8 mouse cellular contexts compared by ENCODE assay signal in the genomic region with DNA sequence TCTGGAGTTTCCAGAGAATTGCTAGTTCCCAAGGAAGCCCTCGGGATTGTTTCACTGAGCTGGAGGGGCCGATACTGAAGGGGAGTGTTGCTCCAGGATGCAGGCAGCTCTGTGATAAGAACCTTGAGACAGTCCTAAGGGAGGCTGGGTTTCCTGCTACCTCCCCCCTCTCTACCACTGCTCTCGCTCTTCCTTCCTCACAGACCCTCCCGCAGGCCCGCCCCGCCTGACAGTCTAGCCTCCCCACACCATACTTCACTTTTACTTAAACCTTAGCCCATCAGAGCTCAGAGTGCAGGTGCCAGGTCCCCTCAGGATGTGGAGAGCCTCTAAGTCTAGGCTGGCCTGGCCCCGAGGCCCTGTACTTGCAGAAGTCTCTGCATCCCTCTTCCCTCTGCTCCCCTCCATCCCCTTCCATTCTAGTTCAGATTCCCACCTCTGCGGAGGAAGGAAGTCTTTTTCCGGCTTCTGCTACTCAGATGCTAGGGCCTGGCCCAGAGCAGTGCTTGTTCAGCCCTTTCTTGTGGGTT. TPM values are rescaled to one million over a fixed set of nuclear protein-coding genes. Genes with fewer than 3 reads are reported as not detected.
DNase-seq lines count a peak whose midpoint lies in the region; ATAC-seq lines count a peak whose summit lies in the region.

No protein-coding gene starts in this region.

- WGBS in neural tube, embryonic 15.5 days: 70% methylated on average over 9 of the region's 9 CpGs

- peak; percentile 16 to 47 for DNase-seq in adrenal gland, postnatal 36 days
- no peak for DNase-seq in adrenal gland, adult 18-20 months (ENCODE audit: low spot score in 2 of 2)
- DNase-seq in heart, adult 9 months (ENCODE audit: low spot score in 2 of 2): peak; percentile 70 to 86
- peak; percentile 46 to 71 for DNase-seq in kidney, postnatal 25 days
- no peak for DNase-seq in cerebellum, postnatal 14 days
- no peak for DNase-seq in layer of hippocampus, postnatal 25 days (ENCODE audit: extremely low spot score in 1 of 2, low spot score in 1 of 2)
- no peak for DNase-seq in ovary, adult 18-20 months (ENCODE audit: low spot score)

- H3K4me2 ChIP-seq in neural tube, embryonic 15.5 days: no peak overlapping the region

- H3K36me3 ChIP-seq in neural tube, embryonic 15.5 days: peaks cover 19% of the 10 kb centered on the region; the same call in 1 of the 2 replicates

- H3K9ac ChIP-seq in neural tube, embryonic 15.5 days (replicated peaks): no peak overlapping the region

- no peaks in the 10 kb centered on the region for H3K9me3 ChIP-seq in neural tube, embryonic 15.5 days (replicated peaks)

- H3K4me1 ChIP-seq in neural tube, embryonic 15.5 days: peaks cover 55% of the 10 kb centered on the region

- no peak overlapping the region for H3K4me3 ChIP-seq in neural tube, embryonic 15.5 days (replicated peaks)

- H3K27me3 ChIP-seq in neural tube, embryonic 15.5 days (replicated peaks): no peaks in the 10 kb centered on the region

- no peak for ATAC-seq in neural tube, embryonic 15.5 days (ENCODE audit: low FRiP score)

- H3K27ac ChIP-seq in neural tube, embryonic 15.5 days (replicated peaks): 0 out of 2 replicates have a peak overlapping the region, but pooled peaks have one; percentile 13

RNA-seq across cellular contexts. Expression of a gene that starts 27.9 kb away (rescaled TPM):
- 1 to 10 TPM; 5.4 to 6.3 TPM for total RNA-seq in adrenal gland, postnatal 36 days (2021)
- 1 to 10 TPM; 4.6 to 5.6 TPM for total RNA-seq in adrenal gland, adult 18-20 months (2021)
- 10.6 and 11.1 TPM in 2 replicates for polyA plus RNA-seq in neural tube, embryonic 15.5 days (2015; fragmentation: Nextera tagmentation; extraction: Ambion mirVana)
- total RNA-seq in layer of hippocampus, postnatal 25 days (2021): 10 to 100 TPM; 12.3 to 17.3 TPM

RNA-seq across cellular contexts. Expression of a gene that starts 43.0 kb away (rescaled TPM):
- 10 to 100 TPM; 66.4 to 83.1 TPM for total RNA-seq in adrenal gland, postnatal 36 days (2021)
- total RNA-seq in adrenal gland, adult 18-20 months (2021): 10 to 100 TPM; 65.7 to 68.7 TPM
- 30.1 and 33.0 TPM in 2 replicates for polyA plus RNA-seq in neural tube, embryonic 15.5 days (2015; fragmentation: Nextera tagmentation; extraction: Ambion mirVana)
- 10 to 100 TPM; 65.5 to 91.1 TPM for total RNA-seq in layer of hippocampus, postnatal 25 days (2021)

RNA-seq across cellular contexts. Expression of a gene that starts 57.6 kb away (rescaled TPM):
- total RNA-seq in adrenal gland, postnatal 36 days (2021): 10 to 100 TPM; 92.4 to 97.3 TPM
- 100 to 1,000 TPM in 1 of 2 experiments, 10 to 100 TPM in 1; 95.7 to 103 TPM for total RNA-seq in adrenal gland, adult 18-20 months (2021)
- 23.4 and 25.4 TPM in 2 replicates for polyA plus RNA-seq in neural tube, embryonic 15.5 days (2015; fragmentation: Nextera tagmentation; extraction: Ambion mirVana)
- total RNA-seq in layer of hippocampus, postnatal 25 days (2021): 10 to 100 TPM; 40.9 to 43.0 TPM

Comparison
In these comparisons a context has a peak if more than half of its experiments do, and no peak if none do; other contexts are left out.
1. DNase-seq: peak in adrenal gland, postnatal 36 days (2 of 2), heart, adult 9 months (2 of 2) and kidney, postnatal 25 days (2 of 2); none in adrenal gland, adult 18-20 months (0 of 2), cerebellum, postnatal 14 days (0 of 2), layer of hippocampus, postnatal 25 days (0 of 2) and ovary, adult 18-20 months (single experiment).